Mouse (Mus musculus) neural tube, embryonic 15.5 days (tissue): ENCODE results near the gene Tcl1b3. TPM values are rescaled to one million over a fixed set of nuclear protein-coding genes. Genes with fewer than 3 reads are reported as not detected.

ENCODE experiments used
- ATAC-seq: fragments of 200-750 bp; cut with Nextera tagmentation; 2 replicates; pipeline ENCODE4 v1.8.0; 2017; ENCODE audit warnings: mild to moderate bottlenecking, moderate TSS enrichment, moderate library complexity; ENCODE audit not compliant: low FRiP score
- H3K27ac ChIP-seq: fragments of 300-500 bp; sonication (generic); replicated peaks from 2 replicates; pipeline ENCODE4 v1.5.1; 2015; ENCODE audit warnings: mild to moderate bottlenecking, inconsistent platforms
- H3K27me3 ChIP-seq: fragments of 300-500 bp; sonication (generic); replicated peaks from 2 replicates; pipeline ENCODE4 v1.6.1; 2015; ENCODE audit warnings: inconsistent platforms
- H3K36me3 ChIP-seq: fragments of 300-500 bp; sonication (generic); 2 replicates; pipeline ENCODE4 v1.6.1; 2015; ENCODE audit warnings: inconsistent platforms
- H3K4me1 ChIP-seq: fragments of 300-500 bp; sonication (generic); 2 replicates; pipeline ENCODE4 v1.6.1; 2015; ENCODE audit warnings: inconsistent platforms
- H3K4me2 ChIP-seq: fragments of 300-500 bp; sonication (generic); 2 replicates; pipeline ENCODE4 v1.6.1; 2015; ENCODE audit warnings: inconsistent platforms, mild to moderate bottlenecking, moderate library complexity
- H3K4me3 ChIP-seq: fragments of 300-500 bp; sonication (generic); replicated peaks from 2 replicates; pipeline ENCODE4 v1.5.1; 2015; ENCODE audit warnings: mild to moderate bottlenecking, inconsistent platforms
- H3K9ac ChIP-seq: fragments of 300-500 bp; sonication (generic); replicated peaks from 2 replicates; pipeline ENCODE4 v1.6.1; 2015; ENCODE audit warnings: mild to moderate bottlenecking, inconsistent platforms
- H3K9me3 ChIP-seq: fragments of 300-500 bp; sonication (generic); replicated peaks from 2 replicates; pipeline ENCODE4 v1.6.1; 2016; ENCODE audit warnings: inconsistent platforms
- WGBS: fragments of 180-500 bp; shearing (Covaris S2); methylation state at CpG from one replicate; pipeline ENCODE4 v1.1.7; 2015; ENCODE audit warnings: mixed read lengths; 5-methylcytosine and 5-hydroxymethylcytosine counted together
- polyA plus RNA-seq: library from polyadenylated mRNA; unstranded; fragments of >200 nt; fragmentation: Nextera tagmentation; extraction: Ambion mirVana; gene quantifications from 2 replicates; pipeline ENCODE4 v1.2.1, GENCODE M21; 2015

Gene Tcl1b3
- polyA plus RNA-seq, 1 experiment from 2014 or later = not detected

DNA sequence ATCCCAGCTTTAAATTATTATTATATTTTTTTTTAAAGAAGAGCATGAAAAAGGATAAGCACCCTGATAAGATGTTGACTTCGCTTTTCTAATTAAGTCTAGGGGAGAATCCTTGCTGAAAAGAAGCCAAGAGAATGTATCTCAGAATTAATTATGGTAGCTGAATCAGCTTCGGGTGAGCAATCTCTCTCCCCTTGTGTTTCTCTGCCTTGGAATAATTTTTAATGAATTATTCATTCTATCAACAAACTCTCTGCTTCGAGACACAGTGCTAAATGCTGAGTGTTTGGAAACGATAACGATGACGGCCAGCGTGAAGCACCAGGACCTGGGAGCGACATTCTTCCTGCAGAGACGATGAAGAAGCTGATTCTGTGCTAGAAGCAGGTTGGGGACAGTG, 48.2 kb downstream of the Tcl1b3 start:
- Histone ChIP-seq H3K27me3 (no peaks in the 10 kb centered on the region), H3K4me2 (no peak overlapping the region), H3K4me3 (no peak overlapping the region), H3K27ac (no peak overlapping the region; the same call in 1 of the 2 replicates), H3K9ac (no peak overlapping the region), H3K36me3 (no peaks in the 10 kb centered on the region), H3K9me3 (no peaks in the 10 kb centered on the region), H3K4me1 (0 out of 2 replicates have a peak, but pooled peaks cover 3% of the 10 kb centered on the region)
- no peak for ATAC-seq
- WGBS = 54% methylated on average over 9 of the region's 9 CpGs

Other genes starting within 250 kb of the Tcl1b3 start
- gene Syne3, start 181.2 kb upstream of the Tcl1b3 start, polyA plus RNA-seq = 0.28 and 0.66 TPM in 2 replicates
- gene Glrx5, start 158.4 kb upstream of the Tcl1b3 start, polyA plus RNA-seq = 174 and 186 TPM in 2 replicates
- gene Tcl1b2, start 45.0 kb upstream of the Tcl1b3 start, polyA plus RNA-seq = not detected in 2 replicates
- not detected in 2 replicates for gene Tcl1b1, start 31.4 kb upstream of the Tcl1b3 start, polyA plus RNA-seq
- not detected in 2 replicates for gene Tcl1b5, start 14.7 kb upstream of the Tcl1b3 start, polyA plus RNA-seq
- gene Tcl1b4, start 10.9 kb downstream of the Tcl1b3 start, polyA plus RNA-seq = not detected in 2 replicates
- gene Tcl1, start 31.8 kb downstream of the Tcl1b3 start, polyA plus RNA-seq = not detected in 2 replicates
- 24.1 and 24.2 TPM in 2 replicates for gene Tunar, start 142.8 kb downstream of the Tcl1b3 start, polyA plus RNA-seq